Mouse (Mus musculus): ENCODE data around the gene Rps7. TPM values are rescaled to one million over a fixed set of nuclear protein-coding genes. Genes with fewer than 3 reads are reported as not detected.

The Rps7 gene
- total RNA-seq (2021), result 100 to 1,000 TPM; 171 to 173 TPM
- long read RNA-seq, experiment 1, transcript Rps7-201 (7 exons, 954 nt), result major isoform, 269 of 285 reads
- long read RNA-seq, experiment 1, transcript Rps7-203 (6 exons, 820 nt), result minor isoform, 6 of 285 reads
- long read RNA-seq, experiment 1, partial matches to known transcripts, result 3 of 285 reads
- long read RNA-seq, experiment 1, other reads (novel, unspliced or antisense), result 5 of 285 reads
- long read RNA-seq, experiment 2, transcript Rps7-203 (6 exons, 820 nt), result minor isoform, 7 of 362 reads
- long read RNA-seq, experiment 2, transcript Rps7-201 (7 exons, 954 nt), result major isoform, 352 of 362 reads
- long read RNA-seq, experiment 2, partial matches to known transcripts, result 0 of 362 reads
- long read RNA-seq, experiment 2, other reads (novel, unspliced or antisense), result 0 of 362 reads

GRCm38 (mm10) chr12:28635535-28636476 is at the start of gene Rps7:
Gene Rps7 (minus strand): TSS chr12:28635953.
- intact Hi-C loops (cut with DNase I), result loop anchor here (5.0 kb wide), 1 partner anchor 116 kb away; the partner anchor contains the start of genes Eipr1 and Trappc12
- peak; percentile 87 to 90 for DNase-seq

GRCm38 (mm10) chr12:28684674-28685073 is 48.9 kb upstream of the Rps7 start:
- no peak for DNase-seq
- intact Hi-C loops (cut with DNase I), result no loop called here

GRCm38 (mm10) chr12:28675925-28676209 is 40.1 kb upstream of the Rps7 start:
- intact Hi-C loops (cut with DNase I), result no loop called here

GRCm38 (mm10) chr12:28675121-28675924 is 39.6 kb upstream of the Rps7 start, which contains the start of gene Adi1:
Gene Adi1 (plus strand): TSS chr12:28675231.
- peak; percentile 58 to 65 for DNase-seq
- intact Hi-C loops (cut with DNase I), result no loop called here

More at GRCm38 (mm10) chr12:28675925-28676209, 40.1 kb upstream of the Rps7 start:
- no peak for DNase-seq

GRCm38 (mm10) chr12:28674038-28674720 is 38.4 kb upstream of the Rps7 start:
- intact Hi-C loops (cut with DNase I), result no loop called here
- DNase-seq, result no peak

GRCm38 (mm10) chr12:28667287-28667686 is 31.5 kb upstream of the Rps7 start:
- intact Hi-C loops (cut with DNase I), result no loop called here
- no peak for DNase-seq

- intact Hi-C loops (cut with DNase I), result no loop called here
Observed at GRCm38 (mm10) chr12:28666734-28667133, 31.0 kb upstream of the Rps7 start.

GRCm38 (mm10) chr12:28662628-28663027 is 26.9 kb upstream of the Rps7 start:
- intact Hi-C loops (cut with DNase I), result no loop called here
- no peak for DNase-seq

More at GRCm38 (mm10) chr12:28666734-28667133, 31.0 kb upstream of the Rps7 start:
- DNase-seq, result no peak

GRCm38 (mm10) chr12:28649141-28650110 is 13.7 kb upstream of the Rps7 start, which contains the start of gene Rnaseh1:
Gene Rnaseh1 (plus strand): TSS chr12:28649602.
- intact Hi-C loops (cut with DNase I), result no loop called here
- DNase-seq, result peak; percentile 81 to 84

- no peak for DNase-seq
- intact Hi-C loops (cut with DNase I), result loop anchor here (5.0 kb wide), 1 partner anchor 114 kb away; the partner anchor contains the start of genes Eipr1 and Trappc12
Observed at GRCm38 (mm10) chr12:28638778-28639177, 3.0 kb upstream of the Rps7 start.

GRCm38 (mm10) chr12:28636543-28636942 is 790 bp upstream of the Rps7 start:
- intact Hi-C loops (cut with DNase I), result loop anchor here (5.0 kb wide), 1 partner anchor 116 kb away; the partner anchor contains the start of genes Eipr1 and Trappc12
- DNase-seq, result no peak

GRCm38 (mm10) chr12:28635058-28635534 is 657 bp downstream of the Rps7 start:
- intact Hi-C loops (cut with DNase I), result loop anchor here (5.0 kb wide), 1 partner anchor 117 kb away; the partner anchor contains the start of genes Eipr1 and Trappc12
- DNase-seq, result no peak

GRCm38 (mm10) chr12:28628436-28628835 is 7.3 kb downstream of the Rps7 start:
- DNase-seq, result no peak
- intact Hi-C loops (cut with DNase I), result no loop called here

GRCm38 (mm10) chr12:28627092-28627491 is 8.7 kb downstream of the Rps7 start:
- no peak for DNase-seq
- intact Hi-C loops (cut with DNase I), result no loop called here

- intact Hi-C loops (cut with DNase I), result no loop called here
- DNase-seq, result no peak
Observed at GRCm38 (mm10) chr12:28625407-28625806, 10.3 kb downstream of the Rps7 start.

GRCm38 (mm10) chr12:28624251-28624650 is 11.5 kb downstream of the Rps7 start:
- DNase-seq, result no peak
- intact Hi-C loops (cut with DNase I), result no loop called here

GRCm38 (mm10) chr12:28623195-28623594 is 12.6 kb downstream of the Rps7 start, which contains the start of gene Colec11:
Gene Colec11 (minus strand): TSS chr12:28623377.
- intact Hi-C loops (cut with DNase I), result no loop called here
- DNase-seq, result no peak

GRCm38 (mm10) chr12:28622641-28623040 is 13.1 kb downstream of the Rps7 start:
- no peak for DNase-seq
- intact Hi-C loops (cut with DNase I), result no loop called here

Measured in gastrocnemius, postnatal 36 days (tissue).